Mouse (Mus musculus) adrenal gland, adult 2 months (tissue): ENCODE data around the gene Olfr429. TPM values are rescaled to one million over a fixed set of nuclear protein-coding genes. Genes with fewer than 3 reads are reported as not detected.

ENCODE experiments used
- polyA plus RNA-seq: library from polyadenylated mRNA; depleted of rRNA; stranded (reverse); fragments of >200 nt; gene quantifications from 2 replicates; pipeline ENCODE4 v1.2.3, GENCODE M21; 2012; rRNA removed
- total RNA-seq, 2 experiments: library from RNA; stranded (reverse); gene quantifications; 2 replicates each; pipeline ENCODE4 v1.2.3; 2021

The Olfr429 gene
- total and polyA plus RNA-seq, 3 experiments = not detected

Other genes starting within 250 kb of the Olfr429 start
- gene Ifi211, start 171.3 kb upstream of the Olfr429 start, total RNA-seq = 1 to 10 TPM; 2.2 to 3.4 TPM
- gene Ifi211, start 171.3 kb upstream of the Olfr429 start, polyA plus RNA-seq = 0.13 and 0.22 TPM in 2 replicates
- gene Mndal, start 141.8 kb upstream of the Olfr429 start, total RNA-seq = 10 to 100 TPM in 1 of 2 experiments, 1 to 10 TPM in 1; 9.9 to 15.1 TPM
- 0.44 and 1.2 TPM in 2 replicates for gene Mndal, start 141.8 kb upstream of the Olfr429 start, polyA plus RNA-seq
- gene Ifi203, start 141.7 kb upstream of the Olfr429 start, total RNA-seq = 10 to 100 TPM in 1 of 2 experiments, 1 to 10 TPM in 1; 9.5 to 12.3 TPM
- 2.8 and 3.3 TPM in 2 replicates for gene Ifi203, start 141.7 kb upstream of the Olfr429 start, polyA plus RNA-seq
- gene Ifi202b, start 101.6 kb upstream of the Olfr429 start, total RNA-seq = not detected
- gene Ifi202b, start 101.6 kb upstream of the Olfr429 start, polyA plus RNA-seq = not detected in 2 replicates
- 1 to 10 TPM; 6.7 to 8.6 TPM for gene Ifi205, start 52.5 kb upstream of the Olfr429 start, total RNA-seq
- gene Ifi205, start 52.5 kb upstream of the Olfr429 start, polyA plus RNA-seq = 0.02 TPM in 1 of 2 replicates, not detected in the other
- not detected for gene Olfr433, start 43.6 kb upstream of the Olfr429 start, total RNA-seq
- gene Olfr433, start 43.6 kb upstream of the Olfr429 start, polyA plus RNA-seq = 0.13 TPM in 1 of 2 replicates, not detected in the other
- not detected for gene Olfr432, start 35.1 kb upstream of the Olfr429 start, total RNA-seq
- gene Olfr432, start 35.1 kb upstream of the Olfr429 start, polyA plus RNA-seq = 0.15 TPM in 1 of 2 replicates, not detected in the other
- not detected for gene Olfr430, start 17.7 kb upstream of the Olfr429 start, total RNA-seq
- not detected in 2 replicates for gene Olfr430, start 17.7 kb upstream of the Olfr429 start, polyA plus RNA-seq
- not detected for gene Olfr427, start 12.6 kb downstream of the Olfr429 start, total RNA-seq
- gene Olfr427, start 12.6 kb downstream of the Olfr429 start, polyA plus RNA-seq = not detected in 2 replicates
- not detected for gene Olfr231, start 36.8 kb downstream of the Olfr429 start, total RNA-seq
- gene Olfr231, start 36.8 kb downstream of the Olfr429 start, polyA plus RNA-seq = not detected in 2 replicates
- not detected for gene Olfr424, start 47.2 kb downstream of the Olfr429 start, total RNA-seq
- gene Olfr424, start 47.2 kb downstream of the Olfr429 start, polyA plus RNA-seq = not detected in 2 replicates
- not detected for gene Olfr420, start 71.3 kb downstream of the Olfr429 start, total RNA-seq
- not detected in 2 replicates for gene Olfr420, start 71.3 kb downstream of the Olfr429 start, polyA plus RNA-seq
- gene Spta1, start 88.4 kb downstream of the Olfr429 start, total RNA-seq = under 1 TPM; 0.46 to 0.52 TPM
- gene Spta1, start 88.4 kb downstream of the Olfr429 start, polyA plus RNA-seq = 0.02 TPM in 1 of 2 replicates, not detected in the other
- not detected for gene Olfr419, start 167.7 kb downstream of the Olfr429 start, total RNA-seq
- gene Olfr419, start 167.7 kb downstream of the Olfr429 start, polyA plus RNA-seq = not detected in 2 replicates
- gene Mptx1, start 246.2 kb downstream of the Olfr429 start, total RNA-seq = not detected
- not detected in 2 replicates for gene Mptx1, start 246.2 kb downstream of the Olfr429 start, polyA plus RNA-seq